Mouse (Mus musculus) heart, postnatal 25 days (tissue): Measurements from ENCODE around the gene Cuta. TPM values are rescaled to one million over a fixed set of nuclear protein-coding genes. Genes with fewer than 3 reads are reported as not detected.
"Not testable (repeated sequence)": the region's sequence is repeated elsewhere in the genome, so short reads cannot be mapped to it uniquely, and the experiment has no call there.

Experiments
- DNase-seq: peaks from one replicate; pipeline ENCODE4 v3.0.0; 2022; ENCODE audit warnings: low spot score
- intact Hi-C: fragments of 180-260 bp; cut with DNase I; formaldehyde crosslinking; loops from one replicate; pipeline ENCODE4 v1.15.1; 2025
- total RNA-seq, 2 experiments: library from RNA; stranded (reverse); gene quantifications; 2 replicates each; pipeline ENCODE4 v1.2.3; 2021

Gene Cuta
- total RNA-seq: 10 to 100 TPM; 91.4 to 92.5 TPM

GRCm38 (mm10) chr17:26939178-26939972, at the start of gene Cuta:
Cuta (minus strand) TSS chr17:26939569.
- intact Hi-C loops: no loop called here
- peak; percentile 100 for DNase-seq

- no peak for DNase-seq
- intact Hi-C loops: no loop called here
Measured at GRCm38 (mm10) chr17:26985503-26986179, 46.3 kb upstream of the Cuta start.

GRCm38 (mm10) chr17:26983382-26983781, 44.0 kb upstream of the Cuta start:
- intact Hi-C loops: no loop called here
- DNase-seq: no peak

GRCm38 (mm10) chr17:26981050-26981449, 41.7 kb upstream of the Cuta start:
- DNase-seq: no peak
- intact Hi-C loops: no loop called here

GRCm38 (mm10) chr17:26979426-26979825, 40.1 kb upstream of the Cuta start:
- intact Hi-C loops: loop anchor here (10.0 kb wide), 1 partner anchor 65 kb away; the partner anchor contains the start of gene Kifc5b
- no peak for DNase-seq

GRCm38 (mm10) chr17:26977354-26977753, 38.0 kb upstream of the Cuta start:
- intact Hi-C loops: loop anchor here (10.0 kb wide), 1 partner anchor 63 kb away; the partner anchor contains the start of gene Kifc5b
- not testable (repeated sequence) for DNase-seq

GRCm38 (mm10) chr17:26975415-26975814, 36.0 kb upstream of the Cuta start:
- DNase-seq: no peak
- intact Hi-C loops: loop anchor here (10.0 kb wide), 1 partner anchor 61 kb away; the partner anchor contains the start of gene Kifc5b

GRCm38 (mm10) chr17:26974547-26974946, 35.2 kb upstream of the Cuta start:
- no peak for DNase-seq
- intact Hi-C loops: loop anchor here (10.0 kb wide), 1 partner anchor 60 kb away; the partner anchor contains the start of gene Kifc5b

GRCm38 (mm10) chr17:26972703-26973574, 33.6 kb upstream of the Cuta start, which contains the start of gene Zbtb9:
Zbtb9 (plus strand) TSS chr17:26973167.
- DNase-seq: peak; percentile 95
- intact Hi-C loops: loop anchor here (2.0 to 10.0 kb wide), 2 partner anchors 48 to 58 kb away; partner anchors contain the start of gene Kifc5b

GRCm38 (mm10) chr17:26972107-26972506, 32.7 kb upstream of the Cuta start:
- intact Hi-C loops: loop anchor here (2.0 to 10.0 kb wide), 2 partner anchors 49 to 57 kb away; partner anchors contain the start of gene Kifc5b
- no peak for DNase-seq

- no peak for DNase-seq
- intact Hi-C loops: loop anchor here (10.0 kb wide), 1 partner anchor 57 kb away; the partner anchor contains the start of gene Kifc5b
Measured at GRCm38 (mm10) chr17:26971247-26971905, 32.0 kb upstream of the Cuta start.

- no peak for DNase-seq
- intact Hi-C loops: loop anchor here (10.0 kb wide), 1 partner anchor 55 kb away; the partner anchor contains the start of gene Kifc5b
Measured at GRCm38 (mm10) chr17:26970221-26970620, 30.9 kb upstream of the Cuta start.

- intact Hi-C loops: no loop called here
- DNase-seq: no peak
Measured at GRCm38 (mm10) chr17:26969257-26969656, 29.9 kb upstream of the Cuta start.

GRCm38 (mm10) chr17:26968200-26968611, 28.8 kb upstream of the Cuta start:
- intact Hi-C loops: no loop called here

GRCm38 (mm10) chr17:26967477-26967876, 28.1 kb upstream of the Cuta start:
- no peak for DNase-seq
- intact Hi-C loops: no loop called here

More at GRCm38 (mm10) chr17:26968200-26968611, 28.8 kb upstream of the Cuta start:
- DNase-seq: no peak

GRCm38 (mm10) chr17:26966993-26967392, 27.6 kb upstream of the Cuta start:
- intact Hi-C loops: no loop called here
- no peak for DNase-seq

GRCm38 (mm10) chr17:26961572-26962240, 22.3 kb upstream of the Cuta start:
- intact Hi-C loops: no loop called here
- no peak for DNase-seq

GRCm38 (mm10) chr17:26959815-26960214, 20.4 kb upstream of the Cuta start:
- no peak for DNase-seq
- intact Hi-C loops: no loop called here
